Mouse (Mus musculus): ENCODE results near the gene Pnliprp2. TPM values are rescaled to one million over a fixed set of nuclear protein-coding genes. Genes with fewer than 3 reads are reported as not detected.

Gene Pnliprp2
- polyA plus RNA-seq, 1 experiment from 2014 or later, result 18.4 TPM

Other genes starting within 250 kb of the Pnliprp2 start
- gene Ccdc172, start 247.7 kb upstream of the Pnliprp2 start, polyA plus RNA-seq (2015; fragmentation: Nextera tagmentation; extraction: Ambion mirVana), result not detected in 2 replicates
- gene Pnlip, start 107.2 kb upstream of the Pnliprp2 start, polyA plus RNA-seq (2015; fragmentation: Nextera tagmentation; extraction: Ambion mirVana), result 0.42 and 0.88 TPM in 2 replicates
- 3,354 and 4,799 TPM in 2 replicates for gene Pnliprp1, start 30.8 kb upstream of the Pnliprp2 start, polyA plus RNA-seq (2015; fragmentation: Nextera tagmentation; extraction: Ambion mirVana)
- gene 1700019N19Rik, start 34.7 kb downstream of the Pnliprp2 start, polyA plus RNA-seq (2015; fragmentation: Nextera tagmentation; extraction: Ambion mirVana), result 0.14 TPM in 1 of 2 replicates, not detected in the other
- gene Eno4, start 183.7 kb downstream of the Pnliprp2 start, polyA plus RNA-seq (2015; fragmentation: Nextera tagmentation; extraction: Ambion mirVana), result 0.26 and 0.63 TPM in 2 replicates
- 5.2 and 6.0 TPM in 2 replicates for gene Hspa12a, start 183.9 kb downstream of the Pnliprp2 start, polyA plus RNA-seq (2015; fragmentation: Nextera tagmentation; extraction: Ambion mirVana)

All from stomach, embryonic 15.5 days (tissue).